Mouse (Mus musculus) heart, embryonic 15.5 days (tissue): Measurements from ENCODE around the gene Echdc3. TPM values are rescaled to one million over a fixed set of nuclear protein-coding genes. Genes with fewer than 3 reads are reported as not detected.

Source experiments
- ATAC-seq: fragments of 200-750 bp; cut with Nextera tagmentation; replicated peaks from 2 replicates; pipeline ENCODE4 v1.8.0; 2017; ENCODE audit warnings: low read depth, moderate TSS enrichment; ENCODE audit not compliant: insufficient number of reproducible peaks, insufficient read depth, low FRiP score
- H3K27ac ChIP-seq: fragments of 300-500 bp; sonication (generic); 2 replicates; pipeline ENCODE4 v1.5.1; 2015; ENCODE audit warnings: mild to moderate bottlenecking, inconsistent platforms
- H3K27me3 ChIP-seq: fragments of 300-500 bp; sonication (generic); 2 replicates; pipeline ENCODE4 v1.6.1; 2015; ENCODE audit warnings: inconsistent platforms
- H3K36me3 ChIP-seq: fragments of 300-500 bp; sonication (generic); 2 replicates; pipeline ENCODE4 v1.6.1; 2015; ENCODE audit warnings: mild to moderate bottlenecking, inconsistent platforms
- H3K4me1 ChIP-seq: fragments of 300-500 bp; sonication (generic); replicated peaks from 2 replicates; pipeline ENCODE4 v1.6.1; 2015; ENCODE audit warnings: inconsistent platforms
- H3K4me2 ChIP-seq: fragments of 300-500 bp; sonication (generic); 2 replicates; pipeline ENCODE4 v1.6.1; 2015; ENCODE audit warnings: inconsistent platforms, mild to moderate bottlenecking, moderate library complexity
- H3K4me3 ChIP-seq: fragments of 300-500 bp; sonication (generic); 2 replicates; pipeline ENCODE4 v1.5.1; 2015; ENCODE audit warnings: mild to moderate bottlenecking, inconsistent platforms
- H3K9ac ChIP-seq: fragments of 300-500 bp; sonication (generic); 2 replicates; pipeline ENCODE4 v1.6.1; 2015; ENCODE audit warnings: mild to moderate bottlenecking, inconsistent platforms
- H3K9me3 ChIP-seq: fragments of 300-500 bp; sonication (generic); replicated peaks from 2 replicates; pipeline ENCODE4 v1.6.1; 2016; ENCODE audit warnings: inconsistent platforms
- WGBS: fragments of 180-500 bp; shearing (Covaris S2); methylation state at CpG from one replicate; pipeline ENCODE4 v1.1.7; 2015; ENCODE audit warnings: mixed read lengths; 5-methylcytosine and 5-hydroxymethylcytosine counted together
- polyA plus RNA-seq: library from polyadenylated mRNA; unstranded; fragments of >200 nt; fragmentation: Nextera tagmentation; extraction: Ambion mirVana; gene quantifications from 2 replicates; pipeline ENCODE4 v1.2.1, GENCODE M21; 2015

Gene Echdc3
- polyA plus RNA-seq, 1 experiment from 2014 or later, result 9.2 TPM

DNA sequence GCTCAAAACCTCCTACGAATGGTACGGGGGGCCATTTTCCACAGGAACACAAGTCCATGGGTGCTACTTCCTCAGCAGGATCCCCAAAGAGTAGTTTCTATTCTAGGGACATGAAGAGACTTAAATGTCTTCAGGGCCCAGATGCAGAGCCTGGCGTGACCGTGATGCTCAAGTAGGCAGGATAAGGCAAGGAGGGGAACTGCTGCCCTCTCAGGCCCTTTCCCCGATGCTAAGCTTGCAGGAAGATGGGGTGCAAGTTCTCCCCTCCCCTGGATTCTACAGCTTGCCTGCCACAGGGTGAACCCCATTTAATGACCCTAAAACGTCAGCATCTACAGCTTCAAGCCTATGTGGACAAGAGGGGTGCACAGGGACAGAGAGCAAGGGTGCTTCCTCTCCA, 22.8 kb downstream of the Echdc3 start:
- Histone ChIP-seq H3K4me3 (no peak overlapping the region), H3K36me3 (no peaks in the 10 kb centered on the region), H3K9ac (no peak overlapping the region), H3K9me3 (no peaks in the 10 kb centered on the region), H3K4me1 (peaks cover 9% of the 10 kb centered on the region; the same call in 1 of the 2 replicates), H3K27ac (no peak overlapping the region), H3K27me3 (no peaks in the 10 kb centered on the region), H3K4me2 (no peak overlapping the region)
- ATAC-seq, result no peak
- WGBS, result 81% methylated on average over 6 of the region's 6 CpGs

DNA sequence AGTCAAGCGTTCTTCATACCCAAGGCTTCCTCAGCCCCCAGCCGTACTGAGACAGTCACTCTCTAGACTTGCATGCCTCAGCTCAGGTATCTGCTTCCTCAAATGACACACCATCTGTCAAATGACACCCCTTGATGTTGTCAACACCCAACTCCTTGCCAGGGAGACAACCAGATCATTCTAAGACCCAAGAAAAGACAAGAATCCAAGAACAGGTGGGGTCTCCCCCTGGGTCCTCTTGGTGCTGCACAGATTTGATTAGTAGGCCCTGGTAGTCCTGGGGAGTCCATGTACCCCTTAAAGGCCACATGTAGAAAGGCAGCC, 23.2 kb downstream of the Echdc3 start:
- Histone ChIP-seq H3K36me3 (no peaks in the 10 kb centered on the region), H3K9ac (no peak overlapping the region), H3K27ac (no peak overlapping the region), H3K4me1 (peaks cover 9% of the 10 kb centered on the region; the same call in 1 of the 2 replicates), H3K4me2 (no peak overlapping the region), H3K27me3 (no peaks in the 10 kb centered on the region), H3K9me3 (no peaks in the 10 kb centered on the region), H3K4me3 (no peak overlapping the region)
- ATAC-seq, result no peak
- 50% methylated on average over 2 of the region's 2 CpGs for WGBS

DNA sequence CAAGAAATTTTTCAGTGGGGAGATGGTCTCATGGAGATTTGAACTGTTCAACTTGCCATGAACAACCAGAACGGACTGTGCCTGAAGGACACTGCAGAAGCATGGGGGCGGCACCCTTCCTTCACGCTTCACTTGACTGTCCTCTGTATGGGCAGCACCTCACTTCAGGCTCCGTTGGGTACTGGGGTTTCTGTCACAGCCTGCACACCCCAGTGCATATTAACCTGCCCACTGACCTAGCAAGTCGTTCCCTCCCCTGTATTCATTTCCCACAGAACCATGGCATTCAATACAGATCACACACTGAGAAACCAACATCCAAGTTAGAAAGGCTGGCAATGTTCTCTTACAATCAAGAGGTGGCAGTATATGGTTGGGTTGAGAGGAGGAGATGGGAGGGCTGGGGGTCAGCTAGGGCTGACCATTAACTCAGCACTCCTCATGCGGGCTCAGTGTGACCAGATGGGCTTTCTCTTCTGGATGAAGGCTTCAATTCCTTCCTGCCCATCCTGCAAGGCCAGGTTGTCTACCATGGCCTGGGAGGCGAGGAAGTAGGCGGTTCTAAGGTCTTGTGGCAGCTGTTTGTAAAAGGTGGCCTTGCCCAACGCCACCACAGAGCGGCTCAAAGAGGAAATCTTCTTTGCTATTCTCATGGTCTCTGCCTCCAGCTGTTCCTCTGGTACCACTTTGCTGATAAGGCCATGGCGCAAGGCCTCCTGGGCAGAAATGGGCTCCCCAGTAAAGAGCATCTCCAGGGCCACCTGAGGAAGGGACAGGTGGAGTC, 23.8 kb downstream of the Echdc3 start:
- WGBS, result 83% methylated on average over 11 of the region's 11 CpGs
- no peak overlapping the region for H3K4me2 ChIP-seq
- H3K27ac ChIP-seq, result no peak overlapping the region
- H3K4me1 ChIP-seq, result peaks cover 9% of the 10 kb centered on the region; the same call in 1 of the 2 replicates
- no peaks in the 10 kb centered on the region for H3K36me3 ChIP-seq
- ATAC-seq, result no peak
- no peaks in the 10 kb centered on the region for H3K9me3 ChIP-seq
- no peak overlapping the region for H3K9ac ChIP-seq
- H3K27me3 ChIP-seq, result no peaks in the 10 kb centered on the region
- H3K4me3 ChIP-seq, result no peak overlapping the region

DNA sequence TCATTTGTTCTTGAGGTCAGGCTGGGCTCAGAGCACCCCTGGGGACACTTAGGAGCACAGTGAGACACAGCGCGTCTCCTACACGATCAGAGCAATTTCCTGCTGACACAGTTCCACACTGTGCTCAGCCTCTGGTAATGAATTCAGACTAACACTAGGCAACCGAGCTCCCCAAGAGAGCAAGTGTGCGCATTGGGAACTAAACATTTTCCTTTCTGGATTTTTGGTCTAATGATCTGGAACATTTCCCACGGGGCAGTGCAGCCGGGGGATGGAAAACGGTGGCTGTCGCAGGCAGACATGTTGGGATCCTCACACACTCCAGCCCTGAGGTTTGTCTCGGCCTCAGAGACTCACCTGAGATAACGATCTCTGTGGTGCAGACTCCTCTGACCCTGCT, 25.4 kb downstream of the Echdc3 start:
- H3K9me3 ChIP-seq, result no peaks in the 10 kb centered on the region
- 61% methylated on average over 11 of the region's 11 CpGs for whole genome bisulfite sequencing
- no peak overlapping the region for H3K4me2 ChIP-seq
- no peak for ATAC-seq
- H3K4me3 ChIP-seq, result no peak overlapping the region
- no peak overlapping the region for H3K27ac ChIP-seq
- no peak overlapping the region for H3K9ac ChIP-seq
- H3K27me3 ChIP-seq, result no peaks in the 10 kb centered on the region
- H3K36me3 ChIP-seq, result no peaks in the 10 kb centered on the region
- H3K4me1 ChIP-seq, result 0 out of 2 replicates have a peak, but pooled peaks cover 3% of the 10 kb centered on the region

DNA sequence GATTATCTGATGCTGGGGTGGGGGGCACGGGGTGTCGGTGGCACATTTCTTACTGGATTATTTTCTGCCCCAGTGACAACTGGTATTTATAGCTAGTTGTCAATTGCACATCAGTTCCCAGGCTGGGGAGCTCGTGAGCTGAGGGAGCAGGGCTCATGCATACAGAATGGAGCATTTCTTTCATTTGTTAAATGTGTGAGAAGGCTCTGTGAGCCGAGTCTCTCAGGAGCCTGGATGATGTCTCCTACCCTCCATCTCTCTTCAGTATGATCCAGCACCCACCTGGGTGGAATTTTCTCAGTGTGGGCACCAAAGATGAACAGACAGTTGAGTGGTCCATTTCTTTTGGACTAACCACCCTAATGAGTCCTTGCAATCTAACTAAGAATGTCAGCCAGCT, 25.9 kb downstream of the Echdc3 start:
- H3K4me3 ChIP-seq, result no peak overlapping the region
- 0 out of 2 replicates have a peak, but pooled peaks cover 3% of the 10 kb centered on the region for H3K4me1 ChIP-seq
- H3K4me2 ChIP-seq, result no peak overlapping the region
- WGBS, result 32% methylated on average over 4 of the region's 4 CpGs
- no peaks in the 10 kb centered on the region for H3K27me3 ChIP-seq
- H3K9me3 ChIP-seq, result no peaks in the 10 kb centered on the region
- no peak overlapping the region for H3K9ac ChIP-seq
- ATAC-seq, result no peak
- no peaks in the 10 kb centered on the region for H3K36me3 ChIP-seq
- no peak overlapping the region for H3K27ac ChIP-seq

DNA sequence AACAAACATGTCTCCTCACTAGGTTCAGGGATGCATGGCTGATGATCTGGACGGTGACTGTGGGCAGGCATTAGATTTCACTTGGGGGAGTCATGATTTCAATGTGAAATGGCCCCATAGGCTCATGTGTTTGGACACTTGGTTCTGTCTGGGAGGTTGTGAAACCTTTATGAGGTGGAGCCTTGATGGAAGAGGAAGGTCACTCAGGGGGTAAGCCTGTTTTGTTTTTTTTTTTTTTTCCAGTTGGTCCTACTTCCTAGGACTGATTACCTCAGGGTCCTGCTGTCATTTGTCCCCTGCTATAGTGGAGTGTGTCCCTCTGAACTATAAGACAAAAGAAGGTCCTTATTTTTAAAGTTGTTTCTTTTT, 33.1 kb downstream of the Echdc3 start:
- Histone ChIP-seq H3K27ac (no peak overlapping the region), H3K4me2 (no peak overlapping the region), H3K4me3 (no peak overlapping the region), H3K9me3 (no peaks in the 10 kb centered on the region), H3K36me3 (no peaks in the 10 kb centered on the region), H3K4me1 (no peaks in the 10 kb centered on the region), H3K9ac (no peak overlapping the region), H3K27me3 (no peaks in the 10 kb centered on the region)
- no peak for ATAC-seq
- 77% methylated on average over 1 of the region's 1 CpGs for WGBS

DNA sequence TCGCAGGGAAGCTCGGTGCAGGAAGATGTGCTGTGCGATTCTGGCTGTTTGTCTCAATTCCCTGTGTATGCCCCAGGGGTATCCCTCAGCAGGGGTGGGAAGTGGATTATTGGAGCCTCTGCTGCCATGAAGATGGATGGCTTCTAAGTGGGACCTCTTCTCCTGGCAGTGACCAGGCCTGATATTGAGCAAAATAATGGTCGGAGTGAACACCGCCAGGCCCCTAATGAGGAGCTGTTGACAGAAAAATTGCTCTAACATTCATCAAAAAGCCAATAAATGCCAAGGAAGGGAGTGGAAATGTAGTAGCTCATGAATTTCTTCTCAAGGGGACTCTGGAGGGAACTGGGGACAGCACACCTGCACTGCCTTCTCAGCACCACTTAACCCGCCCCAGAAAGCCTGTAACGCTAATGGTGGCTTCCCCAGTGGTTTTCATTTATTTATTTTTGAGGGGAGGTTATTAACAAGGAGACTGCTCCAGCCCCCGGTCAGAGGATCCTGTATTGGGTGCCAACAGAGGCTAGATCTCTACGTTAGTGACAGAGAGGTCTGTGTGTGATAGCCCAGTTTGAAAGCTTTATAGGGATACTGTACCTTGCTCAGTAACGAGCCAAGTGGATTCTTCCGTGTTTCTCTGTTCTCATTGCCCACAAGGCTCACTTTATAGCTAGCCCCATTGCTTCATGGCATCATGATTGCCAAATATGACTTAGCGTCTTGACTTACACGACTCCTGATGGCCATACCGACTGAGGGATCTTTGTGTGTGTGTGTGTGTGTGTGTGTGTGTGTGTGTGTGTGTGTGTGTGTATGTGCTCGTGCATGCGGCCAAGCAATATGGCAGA, 33.7 kb downstream of the Echdc3 start:
- H3K4me2 ChIP-seq, result no peak overlapping the region
- H3K9ac ChIP-seq, result no peak overlapping the region
- ATAC-seq, result no peak
- 75% methylated on average over 16 of the region's 16 CpGs for WGBS
- H3K27ac ChIP-seq, result no peak overlapping the region
- no peaks in the 10 kb centered on the region for H3K27me3 ChIP-seq
- H3K4me1 ChIP-seq, result no peaks in the 10 kb centered on the region
- H3K4me3 ChIP-seq, result no peak overlapping the region
- no peaks in the 10 kb centered on the region for H3K36me3 ChIP-seq
- no peaks in the 10 kb centered on the region for H3K9me3 ChIP-seq

DNA sequence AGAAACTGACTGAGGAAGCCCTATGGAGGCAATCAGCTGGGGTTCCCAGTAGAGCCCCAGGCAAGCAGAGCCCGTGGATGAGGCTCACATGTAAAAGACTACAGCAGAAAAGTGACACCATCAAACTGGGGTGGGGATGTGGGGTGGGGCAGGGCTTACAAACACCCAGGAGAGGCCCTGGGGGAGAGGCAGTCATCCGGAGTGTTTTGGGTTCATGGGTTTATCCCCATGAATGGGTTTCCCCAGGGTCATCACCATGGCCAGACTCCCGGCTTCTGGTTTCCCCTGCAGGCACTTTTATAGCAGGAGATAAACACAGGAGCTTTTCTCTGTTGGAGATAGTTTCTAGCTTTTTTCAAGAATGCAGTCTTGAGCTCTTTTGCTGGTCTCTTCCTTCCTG, 39.8 kb downstream of the Echdc3 start:
- Histone ChIP-seq H3K4me3 (no peak overlapping the region), H3K36me3 (no peaks in the 10 kb centered on the region), H3K9me3 (no peaks in the 10 kb centered on the region), H3K27me3 (no peaks in the 10 kb centered on the region), H3K27ac (no peak overlapping the region), H3K4me1 (no peaks in the 10 kb centered on the region), H3K4me2 (no peak overlapping the region), H3K9ac (no peak overlapping the region)
- WGBS, result 69% methylated on average over 3 of the region's 3 CpGs
- ATAC-seq, result no peak

DNA sequence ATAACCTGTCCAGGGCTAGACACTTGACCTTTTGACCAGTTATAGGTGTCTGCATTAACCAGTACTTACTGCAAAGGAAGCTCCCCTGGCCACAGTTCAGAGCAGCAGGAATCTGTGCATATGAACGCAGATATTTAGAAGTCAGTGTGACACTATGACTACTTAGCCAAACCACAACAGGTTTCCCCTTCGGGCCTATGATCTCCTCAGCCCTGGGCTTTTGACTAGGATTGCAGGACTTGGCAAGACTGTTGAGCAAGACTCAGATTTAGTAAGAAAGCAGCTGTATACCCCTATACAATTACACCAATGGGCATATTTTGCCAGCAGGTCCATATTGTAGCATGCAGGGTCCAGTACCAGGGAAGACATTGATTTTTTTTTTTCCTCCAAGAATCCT, 44.3 kb downstream of the Echdc3 start:
- no peak overlapping the region for H3K4me2 ChIP-seq
- peaks cover 5% of the 10 kb centered on the region; the same call in 1 of the 2 replicates for H3K4me1 ChIP-seq
- no peaks in the 10 kb centered on the region for H3K9me3 ChIP-seq
- H3K27ac ChIP-seq, result no peak overlapping the region
- H3K4me3 ChIP-seq, result no peak overlapping the region
- 82% methylated on average over 2 of the region's 2 CpGs for WGBS
- H3K9ac ChIP-seq, result no peak overlapping the region
- H3K36me3 ChIP-seq, result no peaks in the 10 kb centered on the region
- H3K27me3 ChIP-seq, result no peaks in the 10 kb centered on the region
- ATAC-seq, result no peak

DNA sequence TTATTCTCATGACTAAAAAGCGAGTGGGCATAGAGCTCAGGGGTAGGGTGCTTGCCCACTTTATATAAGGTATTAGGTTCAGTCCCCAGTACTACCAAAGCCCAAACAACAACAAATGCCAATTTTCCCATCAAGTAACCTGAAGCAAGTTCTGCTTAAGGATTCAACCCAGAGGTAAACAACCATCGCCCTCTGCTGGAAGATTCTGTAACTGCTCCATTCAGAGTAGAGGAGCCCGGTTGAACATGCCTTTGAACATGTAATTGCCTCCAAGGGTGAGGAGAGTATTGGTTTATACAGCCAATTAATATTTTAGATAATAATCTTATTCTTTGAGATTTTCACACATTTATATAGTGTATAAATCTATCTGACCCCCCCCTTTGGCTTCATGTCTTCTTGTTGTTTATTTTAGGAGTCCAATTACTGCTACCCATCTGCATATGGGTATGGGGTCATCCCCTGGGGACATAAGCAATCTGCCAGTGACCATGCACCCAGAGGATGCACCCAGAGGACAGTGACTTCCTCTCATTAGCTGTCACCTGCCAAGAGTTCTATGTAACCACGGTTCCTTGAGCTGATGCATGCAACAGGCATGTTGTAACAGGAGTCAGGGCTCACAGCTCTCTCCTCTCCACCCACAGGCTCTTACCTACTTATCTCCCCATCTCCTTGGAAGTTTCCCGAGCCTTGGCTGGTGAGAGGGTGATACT, 44.8 kb downstream of the Echdc3 start:
- ATAC-seq, result no peak
- 20% methylated on average over 5 of the region's 5 CpGs for WGBS
- H3K4me2 ChIP-seq, result no peak overlapping the region

DNA sequence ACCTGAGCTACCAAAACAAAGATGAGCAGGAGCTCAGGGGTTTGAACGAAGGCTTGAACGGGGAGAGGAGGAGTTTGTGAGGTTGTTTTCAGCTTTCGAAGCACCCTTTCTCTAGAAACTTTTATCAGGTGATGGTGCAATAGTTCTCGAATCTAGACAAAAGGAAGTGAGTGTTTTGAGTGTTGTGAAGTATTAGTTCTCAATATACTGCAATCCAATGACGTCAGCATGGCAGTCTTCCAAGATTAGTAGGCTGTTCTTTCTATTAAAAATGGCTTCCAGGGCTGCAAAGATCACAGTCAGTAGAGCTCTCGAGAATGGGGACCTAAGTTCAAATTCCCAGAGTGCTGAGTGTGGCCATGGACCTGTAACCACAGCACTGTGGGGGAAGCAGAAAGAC, 47.1 kb downstream of the Echdc3 start:
- no peaks in the 10 kb centered on the region for H3K27me3 ChIP-seq
- H3K27ac ChIP-seq, result no peak overlapping the region
- H3K9me3 ChIP-seq, result no peaks in the 10 kb centered on the region
- H3K36me3 ChIP-seq, result no peaks in the 10 kb centered on the region
- 53% methylated on average over 6 of the region's 6 CpGs for WGBS
- no peak for ATAC-seq
- H3K4me1 ChIP-seq, result peaks cover 5% of the 10 kb centered on the region; the same call in 1 of the 2 replicates
- no peak overlapping the region for H3K4me2 ChIP-seq
- H3K9ac ChIP-seq, result no peak overlapping the region
- H3K4me3 ChIP-seq, result no peak overlapping the region

More for the DNA sequence above, 44.8 kb downstream of the Echdc3 start:
- H3K4me1 ChIP-seq, result peaks cover 5% of the 10 kb centered on the region; the same call in 1 of the 2 replicates
- no peaks in the 10 kb centered on the region for H3K27me3 ChIP-seq
- no peaks in the 10 kb centered on the region for H3K9me3 ChIP-seq
- no peak overlapping the region for H3K9ac ChIP-seq
- no peak overlapping the region for H3K27ac ChIP-seq
- no peaks in the 10 kb centered on the region for H3K36me3 ChIP-seq
- no peak overlapping the region for H3K4me3 ChIP-seq
